Mouse (Mus musculus): ENCODE results near the gene Washc1. TPM values are rescaled to one million over a fixed set of nuclear protein-coding genes. Genes with fewer than 3 reads are reported as not detected.

Gene Washc1
- polyA plus RNA-seq, 1 experiment from 2014 or later = 41.7 TPM

Other genes with a start within 250 kb of the Washc1 start
- 66.0 and 70.2 TPM in 2 replicates for gene Ralbp1, start 225.7 kb upstream of the Washc1 start, polyA plus RNA-seq (2015; fragmentation: Nextera tagmentation; extraction: Ambion mirVana)
- 115 and 118 TPM in 2 replicates for gene Twsg1, start 160.3 kb upstream of the Washc1 start, polyA plus RNA-seq (2015; fragmentation: Nextera tagmentation; extraction: Ambion mirVana)
- 24.8 and 26.0 TPM in 2 replicates for gene Ankrd12, start 34.5 kb upstream of the Washc1 start, polyA plus RNA-seq (2015; fragmentation: Nextera tagmentation; extraction: Ambion mirVana)
- 364 and 390 TPM in 2 replicates for gene Ndufv2, start 10.0 kb upstream of the Washc1 start, polyA plus RNA-seq (2015; fragmentation: Nextera tagmentation; extraction: Ambion mirVana)
- 23.0 and 26.1 TPM in 2 replicates for gene Ddx11, start 12.0 kb downstream of the Washc1 start, polyA plus RNA-seq (2015; fragmentation: Nextera tagmentation; extraction: Ambion mirVana)